ENCODE assay signal across 20 mouse cellular contexts in the genomic region with DNA sequence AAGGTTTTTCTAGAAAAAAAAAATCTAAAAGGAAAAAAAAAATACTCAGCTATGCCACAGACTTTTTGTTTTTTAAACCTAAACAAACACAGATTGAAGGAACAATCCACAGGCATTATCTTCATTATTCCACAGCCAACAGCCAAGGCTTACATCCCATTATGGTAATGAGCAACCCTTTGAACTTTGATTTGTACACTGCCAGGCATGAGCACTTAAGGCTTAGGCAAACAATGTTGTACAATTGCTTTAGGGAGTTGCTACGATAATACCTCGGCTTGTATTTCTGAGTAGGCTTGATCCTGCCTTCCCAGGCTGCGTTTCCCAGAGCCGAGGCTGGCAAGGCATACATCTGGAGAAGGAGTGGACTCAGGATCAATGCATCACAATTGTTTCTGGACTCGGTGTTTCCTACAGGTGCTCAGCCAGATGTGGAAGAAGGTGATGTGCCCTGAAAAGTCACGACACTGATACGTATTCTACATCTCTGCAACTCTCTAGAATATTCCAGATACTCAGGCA.
DNase-seq lines count a peak whose midpoint lies in the region; ATAC-seq and TF ChIP-seq lines count a peak whose summit lies in the region.
"Had no signal": no experiment of that assay in that cellular context is flagged by ENCODE, and none has a peak within 500 bp of the region (broad histone marks: within the 10 kb centered on the region; RNA-seq: fewer than 3 reads in every experiment).

No protein-coding gene starts in this region.

- no peak overlapping the region for H3K4me3 ChIP-seq in intestine, embryonic 14.5 days (ENCODE audit: low read depth, low read length)
- no peak overlapping the region for H3K4me3 ChIP-seq in intestine, postnatal 0 days (ENCODE audit: low read depth, low read length)
- no peak overlapping the region for H3K4me3 ChIP-seq in embryonic facial prominence, embryonic 14.5 days (ENCODE audit: low read depth, low read length)
- no peak overlapping the region for H3K4me3 ChIP-seq in forebrain, embryonic 16.5 days (replicated peaks; ENCODE audit: low read length)
- H3K4me3 ChIP-seq in stomach, embryonic 14.5 days (ENCODE audit: low read depth, low read length), result no peak overlapping the region
- no peak overlapping the region for H3K4me3 ChIP-seq in hindbrain, postnatal 0 days (ENCODE audit: low read length)
- H3K4me3 ChIP-seq: embryonic facial prominence, embryonic 15.5 days; gastrocnemius, adult 2 months; heart, embryonic 12.5 days; limb, embryonic 10.5 days; megakaryocyte, embryonic 14.5 days; myocyte had no signal

- H3K27me3 ChIP-seq in intestine, embryonic 14.5 days (replicated peaks; ENCODE audit: control insufficient read depth, insufficient read depth, low read length), result no peaks in the 10 kb centered on the region
- no peaks in the 10 kb centered on the region for H3K27me3 ChIP-seq in intestine, postnatal 0 days (replicated peaks; ENCODE audit: control insufficient read depth, insufficient read depth, low read length)
- no peaks in the 10 kb centered on the region for H3K27me3 ChIP-seq in embryonic facial prominence, embryonic 14.5 days (replicated peaks; ENCODE audit: control insufficient read depth, insufficient read depth, low read length)
- H3K27me3 ChIP-seq in forebrain, embryonic 16.5 days (replicated peaks; ENCODE audit: control insufficient read depth, insufficient read depth, low read length), result 0 out of 2 replicates have a peak, but pooled peaks cover 3% of the 10 kb centered on the region
- no peaks in the 10 kb centered on the region for H3K27me3 ChIP-seq in stomach, embryonic 14.5 days (ENCODE audit: control insufficient read depth, insufficient read depth, low read length)
- no peaks in the 10 kb centered on the region for H3K27me3 ChIP-seq in hindbrain, postnatal 0 days (ENCODE audit: insufficient read depth, low read length)
- H3K27me3 ChIP-seq: embryonic facial prominence, embryonic 15.5 days; heart, embryonic 12.5 days; megakaryocyte, embryonic 14.5 days had no signal

- no peaks in the 10 kb centered on the region for H3K36me3 ChIP-seq in intestine, embryonic 14.5 days (ENCODE audit: control insufficient read depth, insufficient read depth, low read length)
- no peaks in the 10 kb centered on the region for H3K36me3 ChIP-seq in intestine, postnatal 0 days (ENCODE audit: control insufficient read depth, insufficient read depth)
- H3K36me3 ChIP-seq in embryonic facial prominence, embryonic 14.5 days (ENCODE audit: control insufficient read depth, insufficient read depth, low read length), result no peaks in the 10 kb centered on the region
- no peaks in the 10 kb centered on the region for H3K36me3 ChIP-seq in forebrain, embryonic 16.5 days (ENCODE audit: control insufficient read depth, insufficient read depth)
- H3K36me3 ChIP-seq in stomach, embryonic 14.5 days (ENCODE audit: control insufficient read depth, insufficient read depth, low read length), result no peaks in the 10 kb centered on the region
- H3K36me3 ChIP-seq in hindbrain, postnatal 0 days (ENCODE audit: insufficient read depth, low read length), result no peaks in the 10 kb centered on the region
- H3K36me3 ChIP-seq: embryonic facial prominence, embryonic 15.5 days; heart, embryonic 12.5 days; limb, embryonic 10.5 days had no signal

- 66% methylated on average over 7 of the region's 7 CpGs for WGBS in intestine, embryonic 14.5 days
- WGBS in intestine, postnatal 0 days, result 39% methylated on average over 7 of the region's 7 CpGs
- WGBS in embryonic facial prominence, embryonic 14.5 days, result 46% methylated on average over 7 of the region's 7 CpGs
- WGBS in forebrain, embryonic 16.5 days, result 39% methylated on average over 7 of the region's 7 CpGs
- WGBS in stomach, embryonic 14.5 days, result 70% methylated on average over 7 of the region's 7 CpGs
- WGBS in hindbrain, postnatal 0 days, result 54% methylated on average over 7 of the region's 7 CpGs

- H3K9me3 ChIP-seq in intestine, embryonic 14.5 days (ENCODE audit: control insufficient read depth, low read length), result no peaks in the 10 kb centered on the region
- H3K9me3 ChIP-seq in intestine, postnatal 0 days (ENCODE audit: control insufficient read depth), result no peaks in the 10 kb centered on the region
- H3K9me3 ChIP-seq in embryonic facial prominence, embryonic 14.5 days (ENCODE audit: control insufficient read depth, low read length), result no peaks in the 10 kb centered on the region
- no peaks in the 10 kb centered on the region for H3K9me3 ChIP-seq in forebrain, embryonic 16.5 days (ENCODE audit: control insufficient read depth, low read length)
- no peaks in the 10 kb centered on the region for H3K9me3 ChIP-seq in stomach, embryonic 14.5 days (ENCODE audit: control insufficient read depth, low read depth, low read length)
- no peaks in the 10 kb centered on the region for H3K9me3 ChIP-seq in hindbrain, postnatal 0 days (ENCODE audit: low read length)
- H3K9me3 ChIP-seq: embryonic facial prominence, embryonic 15.5 days; heart, embryonic 12.5 days; limb, embryonic 10.5 days had no signal

- H3K4me2 ChIP-seq in intestine, embryonic 14.5 days (ENCODE audit: low read length), result no peak overlapping the region
- no peak overlapping the region for H3K4me2 ChIP-seq in intestine, postnatal 0 days (replicated peaks; ENCODE audit: low read depth)
- no peak overlapping the region for H3K4me2 ChIP-seq in embryonic facial prominence, embryonic 14.5 days (ENCODE audit: low read depth, low read length)
- no peak overlapping the region for H3K4me2 ChIP-seq in forebrain, embryonic 16.5 days (ENCODE audit: low read length)
- no peak overlapping the region for H3K4me2 ChIP-seq in stomach, embryonic 14.5 days (replicated peaks; ENCODE audit: low read depth, low read length)
- no peak overlapping the region for H3K4me2 ChIP-seq in hindbrain, postnatal 0 days (ENCODE audit: low read depth, low read length)
- H3K4me2 ChIP-seq: embryonic facial prominence, embryonic 15.5 days; heart, embryonic 12.5 days; hindbrain, embryonic 14.5 days had no signal

- TF ChIP-seq CTCF in intestine, postnatal 0 days (IDR thresholded peaks at IDR 0.05; ENCODE audit: low read depth), result no peak
- TF ChIP-seq CTCF in hindbrain, postnatal 0 days (IDR thresholded peaks at IDR 0.05; ENCODE audit: low read depth), result no peak

- DNase-seq in intestine, embryonic 14.5 days (ENCODE audit: low spot score), result no peak
- DNase-seq in embryonic facial prominence, embryonic 14.5 days (ENCODE audit: low spot score), result peak; percentile 47
- DNase-seq in urinary bladder, postnatal 25 days (ENCODE audit: low spot score), result no peak
- no peak for DNase-seq in cerebellum, postnatal 4 days (ENCODE audit: low spot score in 2 of 2)
- DNase-seq in hindbrain, postnatal 0 days (ENCODE audit: low spot score), result no peak
- DNase-seq: cerebellum, adult 8-10 months; gastrocnemius, adult 2 months; heart, postnatal 14 days; kidney, adult 18-20 months; kidney, postnatal 36 days; thymus, postnatal 14 days had no signal

- H3K4me1 ChIP-seq in intestine, embryonic 14.5 days (replicated peaks; ENCODE audit: control insufficient read depth, insufficient read depth, low read length), result no peaks in the 10 kb centered on the region
- no peaks in the 10 kb centered on the region for H3K4me1 ChIP-seq in intestine, postnatal 0 days (replicated peaks; ENCODE audit: control insufficient read depth, insufficient read depth, low read length)
- no peaks in the 10 kb centered on the region for H3K4me1 ChIP-seq in embryonic facial prominence, embryonic 14.5 days (ENCODE audit: control insufficient read depth, insufficient read depth, low read length)
- H3K4me1 ChIP-seq in forebrain, embryonic 16.5 days (replicated peaks; ENCODE audit: control insufficient read depth, insufficient read depth, low read length), result peaks cover 3% of the 10 kb centered on the region; the same call in 1 of the 2 replicates
- H3K4me1 ChIP-seq in stomach, embryonic 14.5 days (ENCODE audit: control insufficient read depth, insufficient read depth, low read length), result no peaks in the 10 kb centered on the region
- no peaks in the 10 kb centered on the region for H3K4me1 ChIP-seq in hindbrain, postnatal 0 days (ENCODE audit: insufficient read depth, low read length)
- H3K4me1 ChIP-seq: embryonic facial prominence, embryonic 15.5 days; heart, embryonic 12.5 days; limb, embryonic 10.5 days; megakaryocyte, embryonic 14.5 days had no signal

- no peak overlapping the region for H3K9ac ChIP-seq in intestine, embryonic 14.5 days (ENCODE audit: low read length)
- no peak overlapping the region for H3K9ac ChIP-seq in intestine, postnatal 0 days (ENCODE audit: low read depth, low read length)
- H3K9ac ChIP-seq in embryonic facial prominence, embryonic 14.5 days (ENCODE audit: low read depth, low read length), result no peak overlapping the region
- no peak overlapping the region for H3K9ac ChIP-seq in forebrain, embryonic 16.5 days (replicated peaks; ENCODE audit: low read depth, low read length)
- no peak overlapping the region for H3K9ac ChIP-seq in stomach, embryonic 14.5 days (replicated peaks; ENCODE audit: low read depth, low read length)
- H3K9ac ChIP-seq in hindbrain, postnatal 0 days (replicated peaks; ENCODE audit: low read length), result no peak overlapping the region
- H3K9ac ChIP-seq: embryonic facial prominence, embryonic 15.5 days; heart, embryonic 12.5 days; hindbrain, embryonic 14.5 days had no signal

- peak; percentile 74; the same call in 1 of the 2 replicates for ATAC-seq in intestine, embryonic 14.5 days (replicated peaks; ENCODE audit: low FRiP score, low TSS enrichment, low read depth)
- no peak for ATAC-seq in intestine, postnatal 0 days
- no peak for ATAC-seq in embryonic facial prominence, embryonic 14.5 days (ENCODE audit: low read depth)
- ATAC-seq in forebrain, embryonic 16.5 days, result peak; percentile 49
- ATAC-seq in stomach, embryonic 14.5 days (ENCODE audit: insufficient number of reproducible peaks, insufficient read depth, low FRiP score, low read depth), result 0 out of 2 replicates have a peak, but pooled peaks have one; percentile 63
- ATAC-seq in hindbrain, postnatal 0 days, result no peak

- H3K27ac ChIP-seq in intestine, embryonic 14.5 days (ENCODE audit: low read depth), result no peak overlapping the region
- no peak overlapping the region for H3K27ac ChIP-seq in intestine, postnatal 0 days (ENCODE audit: low read depth, low read length)
- H3K27ac ChIP-seq in embryonic facial prominence, embryonic 14.5 days (replicated peaks; ENCODE audit: low read depth, low read length), result no peak overlapping the region
- H3K27ac ChIP-seq in forebrain, embryonic 16.5 days (ENCODE audit: low read length), result no peak overlapping the region
- H3K27ac ChIP-seq in stomach, embryonic 14.5 days (ENCODE audit: low read length), result no peak overlapping the region
- no peak overlapping the region for H3K27ac ChIP-seq in hindbrain, postnatal 0 days
- H3K27ac ChIP-seq: embryonic facial prominence, embryonic 15.5 days; gastrocnemius, adult 2 months; hindbrain, embryonic 14.5 days; limb, embryonic 10.5 days had no signal

Comparison
In these comparisons a context has a peak if more than half of its experiments do, and no peak if none do; other contexts are left out.
1. ATAC-seq: peak in intestine, embryonic 14.5 days (single experiment), forebrain, embryonic 16.5 days (single experiment) and stomach, embryonic 14.5 days (single experiment); none in intestine, postnatal 0 days (single experiment), embryonic facial prominence, embryonic 14.5 days (single experiment) and hindbrain, postnatal 0 days (single experiment).